Mouse (Mus musculus): ENCODE data around the gene Dock4. TPM values are rescaled to one million over a fixed set of nuclear protein-coding genes. Genes with fewer than 3 reads are reported as not detected.

Gene Dock4
- polyA plus RNA-seq, 1 experiment from 2014 or later, result 0.61 TPM

DNA sequence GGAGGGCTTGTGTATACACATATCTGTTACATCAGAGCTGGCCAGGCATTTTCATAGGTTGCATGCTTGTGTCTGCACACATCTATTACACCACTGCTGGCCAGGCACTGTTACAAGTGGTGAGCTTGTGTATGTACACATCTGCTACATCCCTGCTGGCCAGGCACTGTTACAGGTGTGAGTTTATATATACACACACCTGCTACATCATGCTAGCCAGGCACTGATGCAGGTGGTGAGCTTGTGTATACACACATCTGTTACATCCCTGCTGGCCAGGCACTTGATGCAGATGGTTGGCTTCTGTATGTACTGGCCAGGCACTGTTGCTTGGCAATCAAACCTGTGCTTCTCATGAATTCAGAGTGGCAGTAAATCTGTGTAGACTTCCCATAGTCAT, 177.2 kb downstream of the Dock4 start:
- Histone ChIP-seq H3K36me3 (no peaks in the 10 kb centered on the region), H3K9ac (no peak overlapping the region), H3K4me1 (replicated peaks) (no peaks in the 10 kb centered on the region), H3K9me3 (replicated peaks) (no peaks in the 10 kb centered on the region), H3K4me3 (replicated peaks) (no peak overlapping the region), H3K27me3 (no peaks in the 10 kb centered on the region), H3K4me2 (no peak overlapping the region), H3K27ac (no peak overlapping the region)
- no peak for ATAC-seq (ENCODE audit: low read depth)
- no peak for DNase-seq

DNA sequence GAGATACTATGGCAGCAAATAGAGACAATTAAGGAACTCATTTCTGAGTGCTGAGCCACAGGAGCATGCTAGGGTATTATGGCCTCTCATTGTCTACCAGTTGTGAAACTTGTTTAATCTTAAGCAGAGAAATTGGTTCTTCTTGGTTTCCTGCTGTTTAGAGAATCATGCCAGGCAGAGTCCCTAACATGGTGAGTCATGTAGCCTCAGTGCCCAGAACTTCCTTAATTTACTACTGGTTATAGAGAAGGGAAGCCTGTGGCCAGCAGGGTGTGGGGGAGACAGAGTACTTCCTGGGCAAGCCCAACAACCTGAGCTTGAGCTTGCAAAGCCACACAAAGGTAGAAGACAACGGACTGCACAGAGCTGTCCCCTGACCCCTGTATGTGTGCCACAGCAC, 180.8 kb downstream of the Dock4 start:
- WGBS (ENCODE audit: insufficient replicate concordance), result 24% methylated on average over 1 of the region's 1 CpGs
- H3K4me3 ChIP-seq (replicated peaks), result no peak overlapping the region
- no peaks in the 10 kb centered on the region for H3K36me3 ChIP-seq
- H3K4me2 ChIP-seq, result no peak overlapping the region
- no peaks in the 10 kb centered on the region for H3K4me1 ChIP-seq (replicated peaks)
- no peak overlapping the region for H3K27ac ChIP-seq
- no peaks in the 10 kb centered on the region for H3K9me3 ChIP-seq (replicated peaks)
- H3K9ac ChIP-seq, result no peak overlapping the region
- no peaks in the 10 kb centered on the region for H3K27me3 ChIP-seq
- DNase-seq (peak; percentile 0), ATAC-seq (ENCODE audit: low read depth) (no peak)

GRCm38 (mm10) chr12:40633242-40633641, 187.5 kb downstream of the Dock4 start:
- WGBS (ENCODE audit: insufficient replicate concordance), result 58% methylated on average over 2 of the region's 2 CpGs
- H3K9ac ChIP-seq, result no peak overlapping the region
- H3K4me3 ChIP-seq (replicated peaks), result no peak overlapping the region
- no peaks in the 10 kb centered on the region for H3K9me3 ChIP-seq (replicated peaks)
- H3K4me1 ChIP-seq (replicated peaks), result no peaks in the 10 kb centered on the region
- no peak overlapping the region for H3K4me2 ChIP-seq
- no peaks in the 10 kb centered on the region for H3K27me3 ChIP-seq
- DNase-seq (no peak), ATAC-seq (ENCODE audit: low read depth) (no peak)
- H3K36me3 ChIP-seq, result no peaks in the 10 kb centered on the region
- H3K27ac ChIP-seq, result no peak overlapping the region

DNA sequence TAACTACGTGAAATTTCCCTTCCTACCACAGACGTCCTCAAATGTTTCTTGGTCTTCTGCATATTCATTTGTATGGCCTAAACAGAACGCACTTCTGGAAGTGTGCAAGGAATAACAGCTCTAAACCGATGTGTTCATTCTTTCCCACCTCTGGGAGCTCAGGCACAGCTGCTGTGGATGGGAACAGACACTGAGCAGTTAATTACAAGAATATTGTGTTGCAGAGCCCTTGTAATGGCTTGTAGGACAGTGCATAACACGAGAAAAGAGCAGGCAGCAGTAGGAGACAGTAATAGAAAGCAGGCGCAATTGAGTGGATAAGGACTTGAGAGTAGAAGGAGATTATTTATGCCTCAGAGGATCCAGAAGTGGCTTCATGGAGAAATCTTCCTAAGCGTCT, 188.4 kb downstream of the Dock4 start:
- no peaks in the 10 kb centered on the region for H3K4me1 ChIP-seq (replicated peaks)
- WGBS (ENCODE audit: insufficient replicate concordance), result 65% methylated on average over 7 of the region's 7 CpGs
- ATAC-seq (ENCODE audit: low read depth) (no peak), DNase-seq (no peak)
- H3K27me3 ChIP-seq, result no peaks in the 10 kb centered on the region
- no peak overlapping the region for H3K27ac ChIP-seq
- H3K4me3 ChIP-seq (replicated peaks), result no peak overlapping the region
- H3K4me2 ChIP-seq, result no peak overlapping the region
- H3K9ac ChIP-seq, result no peak overlapping the region
- H3K9me3 ChIP-seq (replicated peaks), result no peaks in the 10 kb centered on the region
- H3K36me3 ChIP-seq, result no peaks in the 10 kb centered on the region

DNA sequence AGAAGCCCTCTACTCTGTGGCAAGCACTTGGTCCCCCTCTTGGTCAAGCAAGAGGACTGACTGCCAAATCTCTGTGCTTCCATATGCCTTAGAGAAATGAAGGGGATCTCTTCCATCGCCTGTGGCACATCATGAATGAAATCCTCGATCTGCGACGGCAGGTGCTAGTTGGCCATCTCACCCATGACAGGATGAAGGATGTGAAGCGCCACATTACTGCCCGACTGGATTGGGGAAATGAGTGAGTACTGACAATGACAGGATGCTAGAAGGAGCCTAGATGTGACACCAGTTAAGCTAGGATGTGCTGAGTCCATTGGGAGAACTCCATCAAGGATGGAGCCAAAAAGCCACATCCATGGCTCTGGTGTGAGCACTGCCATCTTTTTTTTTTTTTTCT, 190.2 kb downstream of the Dock4 start:
- no peak for ATAC-seq (ENCODE audit: low read depth)
- WGBS (ENCODE audit: insufficient replicate concordance), result 74% methylated on average over 6 of the region's 6 CpGs
- no peak for DNase-seq
- Histone ChIP-seq H3K4me1 (replicated peaks) (no peaks in the 10 kb centered on the region), H3K9me3 (replicated peaks) (no peaks in the 10 kb centered on the region), H3K27ac (no peak overlapping the region), H3K36me3 (no peaks in the 10 kb centered on the region), H3K4me3 (replicated peaks) (no peak overlapping the region), H3K9ac (no peak overlapping the region), H3K4me2 (no peak overlapping the region), H3K27me3 (no peaks in the 10 kb centered on the region)

GRCm38 (mm10) chr12:40637427-40637826, 191.7 kb downstream of the Dock4 start:
- Histone ChIP-seq H3K36me3 (no peaks in the 10 kb centered on the region), H3K4me2 (no peak overlapping the region), H3K27me3 (no peaks in the 10 kb centered on the region), H3K27ac (no peak overlapping the region), H3K9ac (no peak overlapping the region), H3K9me3 (replicated peaks) (no peaks in the 10 kb centered on the region), H3K4me3 (replicated peaks) (no peak overlapping the region), H3K4me1 (replicated peaks) (no peaks in the 10 kb centered on the region)
- WGBS (ENCODE audit: insufficient replicate concordance), result 61% methylated on average over 2 of the region's 2 CpGs
- DNase-seq (no peak), ATAC-seq (ENCODE audit: low read depth) (no peak)

DNA sequence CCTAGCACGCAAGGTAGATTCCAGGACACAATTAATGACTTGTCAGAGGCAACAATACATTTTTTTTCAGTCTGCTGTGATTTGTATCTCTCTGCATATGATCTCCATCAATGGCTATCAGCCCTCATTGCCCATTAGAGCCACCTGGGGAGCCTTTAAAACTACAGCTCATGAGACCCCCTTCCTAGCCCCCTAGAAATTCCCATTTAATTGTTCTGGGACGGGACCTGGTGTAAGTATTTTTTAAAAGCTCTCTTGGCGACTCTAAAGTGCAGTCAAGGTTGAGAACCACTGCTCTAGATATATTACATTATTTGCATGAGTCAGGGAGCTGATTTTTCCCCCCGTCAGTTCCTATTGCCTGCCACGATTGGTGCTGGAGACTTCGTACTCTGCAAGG, 200.1 kb downstream of the Dock4 start:
- DNase-seq (no peak), ATAC-seq (ENCODE audit: low read depth) (no peak)
- Histone ChIP-seq H3K9ac (no peak overlapping the region), H3K9me3 (replicated peaks) (no peaks in the 10 kb centered on the region), H3K36me3 (no peaks in the 10 kb centered on the region), H3K4me3 (replicated peaks) (no peak overlapping the region), H3K4me2 (no peak overlapping the region), H3K27me3 (no peaks in the 10 kb centered on the region), H3K27ac (no peak overlapping the region), H3K4me1 (replicated peaks) (no peaks in the 10 kb centered on the region)
- WGBS (ENCODE audit: insufficient replicate concordance), result 65% methylated on average over 6 of the region's 6 CpGs

DNA sequence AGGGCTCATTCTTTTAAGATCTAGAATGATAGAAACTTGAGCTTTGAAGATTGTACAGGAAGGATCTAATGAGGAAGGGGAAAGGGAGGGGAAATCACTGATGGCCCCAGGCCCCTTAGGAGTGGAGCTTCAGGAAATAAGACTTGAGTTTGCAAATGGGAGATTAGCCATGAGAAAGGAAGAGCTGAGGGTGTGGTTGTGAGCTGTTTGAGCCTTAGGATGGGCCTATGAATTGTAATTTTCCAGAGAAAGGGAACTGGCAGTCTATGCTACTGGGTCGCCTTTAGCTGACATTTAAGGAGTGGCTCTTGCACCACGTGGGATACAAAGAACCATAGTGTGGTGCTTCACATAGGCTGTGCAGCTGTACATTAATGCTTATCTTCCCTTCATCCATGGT, 208.6 kb downstream of the Dock4 start:
- no peak overlapping the region for H3K4me2 ChIP-seq
- no peaks in the 10 kb centered on the region for H3K9me3 ChIP-seq (replicated peaks)
- no peak overlapping the region for H3K4me3 ChIP-seq (replicated peaks)
- H3K36me3 ChIP-seq, result no peaks in the 10 kb centered on the region
- WGBS (ENCODE audit: insufficient replicate concordance), result 26% methylated on average over 2 of the region's 2 CpGs
- H3K4me1 ChIP-seq (replicated peaks), result no peaks in the 10 kb centered on the region
- H3K9ac ChIP-seq, result no peak overlapping the region
- H3K27me3 ChIP-seq, result no peaks in the 10 kb centered on the region
- ATAC-seq (ENCODE audit: low read depth) (no peak), DNase-seq (no peak)
- H3K27ac ChIP-seq, result no peak overlapping the region

DNA sequence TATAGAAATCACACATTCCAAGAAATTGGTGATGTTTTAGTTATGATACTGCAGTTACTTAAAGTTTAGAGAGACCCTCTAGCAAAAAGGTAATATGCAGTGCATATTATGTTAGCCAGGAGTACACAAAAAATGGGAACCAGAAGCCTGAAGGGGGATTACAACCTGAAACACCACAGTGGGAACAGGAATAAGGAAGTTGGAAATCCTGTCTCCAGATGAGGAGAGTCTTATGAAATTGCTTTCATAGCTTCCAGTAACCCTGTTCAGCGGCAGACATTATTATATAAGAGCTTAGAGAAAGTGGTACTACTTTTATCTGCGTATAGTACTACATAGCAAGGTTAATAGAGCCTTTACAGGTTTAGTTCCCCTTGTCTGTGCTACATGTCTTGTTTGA, 210.1 kb downstream of the Dock4 start:
- DNase-seq, result no peak
- Histone ChIP-seq H3K27me3 (no peaks in the 10 kb centered on the region), H3K9me3 (replicated peaks) (no peaks in the 10 kb centered on the region), H3K4me1 (replicated peaks) (no peaks in the 10 kb centered on the region), H3K36me3 (no peaks in the 10 kb centered on the region), H3K4me3 (replicated peaks) (no peak overlapping the region), H3K27ac (no peak overlapping the region), H3K9ac (no peak overlapping the region), H3K4me2 (no peak overlapping the region)
- 59% methylated on average over 2 of the region's 2 CpGs for WGBS (ENCODE audit: insufficient replicate concordance)
- ATAC-seq (ENCODE audit: low read depth), result no peak

DNA sequence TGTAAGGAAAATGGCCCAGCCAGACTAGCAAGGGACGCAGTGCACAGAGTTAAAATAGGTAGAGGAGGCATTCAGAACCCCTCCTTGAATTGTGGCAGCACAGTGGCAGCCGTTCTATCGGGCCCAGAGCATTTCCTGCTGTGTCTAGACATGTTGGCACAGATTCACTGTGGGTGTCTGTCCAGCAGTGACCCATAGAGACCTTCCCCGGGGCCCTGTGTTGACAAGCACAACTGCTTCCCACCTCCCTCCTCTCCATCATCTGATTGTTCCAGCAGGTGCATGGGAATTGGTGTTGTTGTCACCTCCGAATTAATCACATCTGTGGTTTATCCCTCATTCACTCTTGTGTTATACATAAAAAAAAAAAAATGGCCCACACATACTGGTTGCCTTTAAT, 210.7 kb downstream of the Dock4 start:
- 51% methylated on average over 5 of the region's 5 CpGs for WGBS (ENCODE audit: insufficient replicate concordance)
- no peak for ATAC-seq (ENCODE audit: low read depth)
- no peak overlapping the region for H3K9ac ChIP-seq

GRCm38 (mm10) chr12:40657229-40657885, 211.6 kb downstream of the Dock4 start:
- no peak for ATAC-seq (ENCODE audit: low read depth)
- no peak overlapping the region for H3K4me2 ChIP-seq
- H3K4me3 ChIP-seq (replicated peaks), result no peak overlapping the region

More for the DNA sequence above, 210.7 kb downstream of the Dock4 start:
- H3K9me3 ChIP-seq (replicated peaks), result no peaks in the 10 kb centered on the region
- no peak overlapping the region for H3K4me2 ChIP-seq
- H3K27ac ChIP-seq, result no peak overlapping the region
- no peaks in the 10 kb centered on the region for H3K36me3 ChIP-seq
- H3K27me3 ChIP-seq, result no peaks in the 10 kb centered on the region
- no peak for DNase-seq
- H3K4me3 ChIP-seq (replicated peaks), result no peak overlapping the region
- H3K4me1 ChIP-seq (replicated peaks), result no peaks in the 10 kb centered on the region

GRCm38 (mm10) chr12:40659689-40660088, 213.9 kb downstream of the Dock4 start:
- ATAC-seq (ENCODE audit: low read depth), result no peak
- H3K27me3 ChIP-seq, result no peaks in the 10 kb centered on the region
- H3K4me3 ChIP-seq (replicated peaks), result no peak overlapping the region
- H3K9me3 ChIP-seq (replicated peaks), result no peaks in the 10 kb centered on the region
- no peak overlapping the region for H3K27ac ChIP-seq
- H3K4me1 ChIP-seq (replicated peaks), result no peaks in the 10 kb centered on the region
- whole genome bisulfite sequencing (ENCODE audit: insufficient replicate concordance), result 43% methylated on average over 6 of the region's 6 CpGs
- no peak overlapping the region for H3K9ac ChIP-seq
- DNase-seq, result no peak
- no peaks in the 10 kb centered on the region for H3K36me3 ChIP-seq
- no peak overlapping the region for H3K4me2 ChIP-seq

More at GRCm38 (mm10) chr12:40657229-40657885, 211.6 kb downstream of the Dock4 start:
- Histone ChIP-seq H3K27me3 (no peaks in the 10 kb centered on the region), H3K9ac (no peak overlapping the region), H3K27ac (no peak overlapping the region), H3K4me1 (replicated peaks) (no peaks in the 10 kb centered on the region), H3K9me3 (replicated peaks) (no peaks in the 10 kb centered on the region), H3K36me3 (no peaks in the 10 kb centered on the region)
- 65% methylated on average over 4 of the region's 4 CpGs for WGBS (ENCODE audit: insufficient replicate concordance)
- DNase-seq, result no peak

All from liver, embryonic 13.5 days (tissue).